7 mouse cellular contexts compared by ENCODE assay signal in genomic region chr17:33032376-33032775, GRCm38 (mm10). TPM values are rescaled to one million over a fixed set of nuclear protein-coding genes. Genes with fewer than 3 reads are reported as not detected.
DNase-seq lines count a peak whose midpoint lies in the region; ATAC-seq and TF ChIP-seq lines count a peak whose summit lies in the region.

No protein-coding gene starts in this region.

- peak overlapping the region; percentile 34; the same call in 1 of the 2 replicates for H3K9ac ChIP-seq in lung, postnatal 0 days (replicated peaks; ENCODE audit: low read depth)
- H3K9ac ChIP-seq in embryonic facial prominence, embryonic 13.5 days, result peak overlapping the region; percentile 91
- H3K9ac ChIP-seq in limb, embryonic 12.5 days (replicated peaks), result peak overlapping the region; percentile 84

- TF ChIP-seq POLR2A in olfactory bulb, adult 2 months (IDR thresholded peaks at IDR 0.05; ENCODE audit: insufficient read depth, low read depth, low read length), result no peak

- TF ChIP-seq EP300 in lung, postnatal 0 days (IDR thresholded peaks at IDR 0.05), result no peak

- no peak overlapping the region for H3K27ac ChIP-seq in lung, postnatal 0 days (ENCODE audit: low read length)
- H3K27ac ChIP-seq in embryonic facial prominence, embryonic 13.5 days, result no peak overlapping the region
- H3K27ac ChIP-seq in limb, embryonic 12.5 days, result peak overlapping the region; percentile 90; the same call in 1 of the 2 replicates
- no peak overlapping the region for H3K27ac ChIP-seq in olfactory bulb, adult 2 months (ENCODE audit: insufficient read depth, low read depth, low read length)

- WGBS in lung, postnatal 0 days, result 6% methylated on average over 10 of the region's 10 CpGs
- 10% methylated on average over 10 of the region's 10 CpGs for WGBS in embryonic facial prominence, embryonic 13.5 days
- WGBS in limb, embryonic 12.5 days, result 19% methylated on average over 10 of the region's 10 CpGs
- WGBS in olfactory bulb, adult 2 months, result 1% methylated on average over 10 of the region's 10 CpGs

- ATAC-seq in lung, postnatal 0 days, result no peak
- ATAC-seq in embryonic facial prominence, embryonic 13.5 days (ENCODE audit: insufficient number of reproducible peaks, insufficient read depth, low FRiP score, low TSS enrichment, low read depth), result no peak
- ATAC-seq in limb, embryonic 12.5 days (ENCODE audit: insufficient number of reproducible peaks, insufficient read depth, low FRiP score, low TSS enrichment, low read depth), result no peak

- H3K36me3 ChIP-seq in lung, postnatal 0 days (ENCODE audit: insufficient read depth, low read length), result no peaks in the 10 kb centered on the region
- H3K36me3 ChIP-seq in embryonic facial prominence, embryonic 13.5 days, result peaks cover 25% of the 10 kb centered on the region
- H3K36me3 ChIP-seq in limb, embryonic 12.5 days, result peaks cover 3% of the 10 kb centered on the region; the same call in 1 of the 2 replicates

- H3K4me1 ChIP-seq in lung, postnatal 0 days (ENCODE audit: insufficient read depth, low read depth, low read length), result 0 out of 2 replicates have a peak, but pooled peaks cover 2% of the 10 kb centered on the region
- peaks cover 4% of the 10 kb centered on the region for H3K4me1 ChIP-seq in embryonic facial prominence, embryonic 13.5 days
- peaks cover 3% of the 10 kb centered on the region; the same call in 1 of the 2 replicates for H3K4me1 ChIP-seq in limb, embryonic 12.5 days (replicated peaks)
- no peaks in the 10 kb centered on the region for H3K4me1 ChIP-seq in olfactory bulb, adult 2 months (ENCODE audit: control insufficient read depth, insufficient read depth, low read length)

- no peak for DNase-seq in lung, postnatal 0 days (ENCODE audit: low spot score)
- no peak for DNase-seq in lung, postnatal 4 days
- DNase-seq in adrenal gland, postnatal 25 days, result no peak
- DNase-seq in ovary, postnatal 10 days (ENCODE audit: low spot score), result no peak

- peaks cover 3% of the 10 kb centered on the region; the same call in 1 of the 2 replicates for H3K9me3 ChIP-seq in lung, postnatal 0 days (ENCODE audit: low read length)
- H3K9me3 ChIP-seq in embryonic facial prominence, embryonic 13.5 days, result peaks cover 24% of the 10 kb centered on the region
- H3K9me3 ChIP-seq in limb, embryonic 12.5 days, result peaks cover 8% of the 10 kb centered on the region

- peak overlapping the region; percentile 73 for H3K4me3 ChIP-seq in lung, postnatal 0 days (ENCODE audit: low read depth, low read length)
- peak overlapping the region; percentile 87 for H3K4me3 ChIP-seq in embryonic facial prominence, embryonic 13.5 days
- H3K4me3 ChIP-seq in limb, embryonic 12.5 days (replicated peaks), result peak overlapping the region; percentile 78
- peak overlapping the region; percentile 75 for H3K4me3 ChIP-seq in olfactory bulb, adult 2 months (ENCODE audit: insufficient read depth, low read depth, low read length)

- no peaks in the 10 kb centered on the region for H3K27me3 ChIP-seq in lung, postnatal 0 days (replicated peaks; ENCODE audit: insufficient read depth, low read length)
- no peaks in the 10 kb centered on the region for H3K27me3 ChIP-seq in embryonic facial prominence, embryonic 13.5 days
- H3K27me3 ChIP-seq in limb, embryonic 12.5 days, result no peaks in the 10 kb centered on the region

- TF ChIP-seq CTCF in lung, postnatal 0 days (IDR thresholded peaks at IDR 0.05), result no peak
- no peak for TF ChIP-seq CTCF in olfactory bulb, adult 2 months (IDR thresholded peaks at IDR 0.05; ENCODE audit: insufficient read depth, low read depth, low read length)

- peak overlapping the region; percentile 56 for H3K4me2 ChIP-seq in lung, postnatal 0 days (replicated peaks; ENCODE audit: low read depth, low read length)
- peak overlapping the region; percentile 61 for H3K4me2 ChIP-seq in embryonic facial prominence, embryonic 13.5 days
- H3K4me2 ChIP-seq in limb, embryonic 12.5 days, result peak overlapping the region; percentile 60

RNA-seq across cellular contexts. Expression of gene Zfp763, which starts 0.8 kb away (rescaled TPM):
- polyA plus RNA-seq in lung, postnatal 0 days (2015; fragmentation: Nextera tagmentation; extraction: Ambion mirVana), result 6.9 and 7.6 TPM in 2 replicates
- 22.0 and 22.4 TPM in 2 replicates for polyA plus RNA-seq in embryonic facial prominence, embryonic 13.5 days (2015; fragmentation: Nextera tagmentation; extraction: Ambion mirVana)
- 18.2 and 18.9 TPM in 2 replicates for polyA plus RNA-seq in limb, embryonic 12.5 days (2016; fragmentation: Nextera tagmentation; extraction: Ambion mirVana)
- not detected in 2 replicates for polyA plus RNA-seq in olfactory bulb, adult 2 months (2012; ENCODE audit: insufficient read depth, insufficient read length, low replicate concordance, missing spikeins)
- total RNA-seq in adrenal gland, postnatal 25 days (2021), result 6.0 and 11.8 TPM in 2 replicates

RNA-seq across cellular contexts. Expression of gene 4921501E09Rik, which starts 35.5 kb away (rescaled TPM):
- polyA plus RNA-seq in lung, postnatal 0 days (2015; fragmentation: Nextera tagmentation; extraction: Ambion mirVana), result not detected in 2 replicates
- not detected in 2 replicates for polyA plus RNA-seq in embryonic facial prominence, embryonic 13.5 days (2015; fragmentation: Nextera tagmentation; extraction: Ambion mirVana)
- not detected in 2 replicates for polyA plus RNA-seq in limb, embryonic 12.5 days (2016; fragmentation: Nextera tagmentation; extraction: Ambion mirVana)
- polyA plus RNA-seq in olfactory bulb, adult 2 months (2012; ENCODE audit: insufficient read depth, insufficient read length, low replicate concordance, missing spikeins), result not detected in 2 replicates
- total RNA-seq in adrenal gland, postnatal 25 days (2021), result not detected in 2 replicates

RNA-seq across cellular contexts. Expression of gene Zfp952, which starts 39.4 kb away (rescaled TPM):
- polyA plus RNA-seq in lung, postnatal 0 days (2015; fragmentation: Nextera tagmentation; extraction: Ambion mirVana), result 7.3 and 8.4 TPM in 2 replicates
- 16.3 and 17.4 TPM in 2 replicates for polyA plus RNA-seq in embryonic facial prominence, embryonic 13.5 days (2015; fragmentation: Nextera tagmentation; extraction: Ambion mirVana)
- polyA plus RNA-seq in limb, embryonic 12.5 days (2016; fragmentation: Nextera tagmentation; extraction: Ambion mirVana), result 15.2 and 16.1 TPM in 2 replicates
- polyA plus RNA-seq in olfactory bulb, adult 2 months (2012; ENCODE audit: insufficient read depth, insufficient read length, low replicate concordance, missing spikeins), result not detected in 2 replicates
- 10.6 and 10.8 TPM in 2 replicates for total RNA-seq in adrenal gland, postnatal 25 days (2021)

RNA-seq across cellular contexts. Expression of gene Zfp563, which starts 56.7 kb away (rescaled TPM):
- polyA plus RNA-seq in lung, postnatal 0 days (2015; fragmentation: Nextera tagmentation; extraction: Ambion mirVana), result 6.8 and 7.6 TPM in 2 replicates
- polyA plus RNA-seq in embryonic facial prominence, embryonic 13.5 days (2015; fragmentation: Nextera tagmentation; extraction: Ambion mirVana), result 9.8 and 12.1 TPM in 2 replicates
- polyA plus RNA-seq in limb, embryonic 12.5 days (2016; fragmentation: Nextera tagmentation; extraction: Ambion mirVana), result 9.7 and 12.3 TPM in 2 replicates
- not detected in 2 replicates for polyA plus RNA-seq in olfactory bulb, adult 2 months (2012; ENCODE audit: insufficient read depth, insufficient read length, low replicate concordance, missing spikeins)
- total RNA-seq in adrenal gland, postnatal 25 days (2021), result 12.0 and 12.6 TPM in 2 replicates

Comparison
In these comparisons a context has a peak if more than half of its experiments do, and no peak if none do; other contexts are left out.
1. H3K9ac ChIP-seq: peak in every context shown above with its lines; median percentile 91 in embryonic facial prominence, embryonic 13.5 days; 84 in limb, embryonic 12.5 days; 34 in lung, postnatal 0 days.